Mouse (Mus musculus): ENCODE data around the gene Tlnrd1. TPM values are rescaled to one million over a fixed set of nuclear protein-coding genes. Genes with fewer than 3 reads are reported as not detected.
"Not testable (repeated sequence)": the region's sequence is repeated elsewhere in the genome, so short reads cannot be mapped to it uniquely, and the experiment has no call there.

Tlnrd1 gene
- total RNA-seq (2015) (13.8 and 14.3 TPM in 2 replicates), total RNA-seq (2017) (5.7 and 10.5 TPM in 2 replicates)

DNA sequence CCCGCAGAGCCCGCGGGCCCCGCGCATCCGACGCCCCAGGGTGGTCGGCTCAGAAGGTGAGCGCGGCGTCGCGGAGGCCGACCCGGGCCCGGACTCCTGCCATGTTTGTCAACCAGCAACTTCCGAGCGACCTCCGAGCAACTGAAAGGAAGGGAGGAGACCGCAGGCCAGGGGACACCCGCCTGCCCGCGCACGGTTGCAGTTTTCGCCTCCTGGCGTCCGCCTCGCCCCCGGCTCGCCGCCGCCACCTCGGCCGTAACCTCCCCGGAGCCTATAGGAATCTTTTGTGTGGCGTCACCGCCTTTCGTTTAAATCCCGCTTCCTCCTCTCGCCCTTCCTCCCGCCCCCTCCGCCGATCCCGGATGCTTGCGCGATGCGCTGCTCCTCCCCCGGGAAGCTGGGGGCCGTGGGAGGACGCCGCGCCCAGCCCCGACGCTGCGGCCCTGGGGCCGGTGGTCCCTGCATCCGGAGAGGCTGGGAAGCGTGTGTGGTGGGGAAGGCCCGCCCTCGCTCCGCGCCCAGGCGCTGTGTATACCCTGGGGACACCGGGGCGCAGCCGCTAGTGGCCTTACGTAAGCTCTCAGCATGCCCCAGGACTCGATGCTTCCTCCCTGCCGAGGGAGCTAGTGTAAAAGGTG lies at the start of gene Tlnrd1, which contains the start of gene Mesd:
Tlnrd1 (minus strand) TSS at position 285 of the 638 bp plus-strand sequence.
Mesd (plus strand) TSS at position 446 of the 638 bp plus-strand sequence.
- peak; percentile 71 for ATAC-seq (ENCODE audit: poor library complexity, severe bottlenecking)

DNA sequence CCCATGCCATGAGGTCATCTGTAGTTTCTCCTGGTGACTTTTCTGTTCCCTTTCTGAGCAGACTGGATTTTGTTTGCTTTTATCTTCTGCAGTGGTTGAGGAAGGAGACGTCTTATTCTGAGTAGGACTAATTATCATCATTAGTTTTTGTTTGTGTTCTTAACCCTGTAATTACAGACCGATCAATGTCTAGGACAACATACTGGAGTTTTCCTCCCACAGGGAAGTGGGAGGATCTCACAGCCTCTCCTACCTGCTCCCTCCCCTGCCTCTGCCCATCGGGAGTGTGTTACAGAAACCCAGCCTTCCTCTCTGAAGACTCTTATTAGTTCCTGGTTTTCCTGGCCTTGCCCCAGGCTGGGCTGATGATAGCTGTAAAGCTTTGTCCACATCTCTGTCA lies 37.5 kb upstream of the Tlnrd1 start:
- ATAC-seq (ENCODE audit: poor library complexity, severe bottlenecking): no peak

DNA sequence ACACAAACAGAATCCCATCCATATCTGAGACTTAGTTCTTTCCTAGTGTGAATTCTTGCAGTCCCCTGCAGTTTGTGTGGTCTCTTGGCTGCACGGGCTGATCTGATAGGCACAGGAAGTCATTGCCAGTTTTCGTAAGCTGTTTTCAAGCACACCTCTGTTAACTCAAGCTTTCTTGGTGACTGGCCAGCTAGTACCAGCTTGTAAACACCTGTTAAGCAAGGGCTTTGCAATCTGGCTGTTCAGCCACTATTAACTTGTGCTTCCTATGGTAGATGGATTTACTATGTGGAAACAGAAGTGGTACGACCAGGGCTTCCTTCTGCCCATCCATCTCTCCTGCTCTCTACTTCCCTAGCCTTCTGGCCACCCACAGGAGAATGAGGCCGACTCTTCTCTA lies 36.1 kb upstream of the Tlnrd1 start:
- ATAC-seq (ENCODE audit: poor library complexity, severe bottlenecking): no peak

DNA sequence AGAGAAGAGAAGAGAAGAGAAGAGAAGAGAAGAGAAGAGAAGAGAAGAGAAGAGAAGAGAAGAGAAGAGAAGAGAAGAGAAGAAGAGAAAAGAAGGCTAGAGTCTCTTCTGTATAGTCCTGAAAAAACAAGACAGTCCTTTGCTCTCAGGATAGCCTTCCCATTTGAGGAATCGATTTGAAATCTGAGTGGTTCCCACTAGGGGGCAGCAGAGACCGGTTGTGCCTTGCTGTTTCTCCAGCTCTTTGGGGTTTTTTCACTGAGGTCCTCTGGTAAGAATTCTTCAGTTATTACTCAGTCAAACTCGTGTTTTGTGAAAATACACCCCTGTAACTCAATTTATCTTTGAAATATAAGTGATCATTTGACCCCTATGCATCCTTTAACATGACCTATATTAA lies 30.5 kb upstream of the Tlnrd1 start:
- peak; percentile 79 for ATAC-seq (ENCODE audit: poor library complexity, severe bottlenecking)

DNA sequence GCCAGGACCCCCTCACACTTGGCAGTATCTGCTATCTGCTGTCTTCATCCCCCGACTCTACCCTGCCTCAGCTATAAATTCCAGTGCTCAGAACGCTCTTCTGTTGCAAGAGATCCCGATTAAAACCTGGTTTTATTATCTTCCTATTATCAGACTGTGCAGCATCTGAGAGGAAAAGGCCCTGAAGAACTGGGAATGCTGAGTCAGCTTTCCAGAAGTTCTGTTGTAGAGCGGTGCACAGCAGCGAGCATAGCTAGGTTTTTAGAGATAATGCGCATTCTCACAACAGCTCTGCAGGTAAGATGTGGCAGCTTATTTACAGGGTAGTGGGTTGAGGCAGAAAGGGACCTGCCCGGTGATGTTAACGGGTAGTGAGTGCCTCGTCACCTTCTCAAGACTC lies 29.9 kb upstream of the Tlnrd1 start:
- no peak for ATAC-seq (ENCODE audit: poor library complexity, severe bottlenecking)

DNA sequence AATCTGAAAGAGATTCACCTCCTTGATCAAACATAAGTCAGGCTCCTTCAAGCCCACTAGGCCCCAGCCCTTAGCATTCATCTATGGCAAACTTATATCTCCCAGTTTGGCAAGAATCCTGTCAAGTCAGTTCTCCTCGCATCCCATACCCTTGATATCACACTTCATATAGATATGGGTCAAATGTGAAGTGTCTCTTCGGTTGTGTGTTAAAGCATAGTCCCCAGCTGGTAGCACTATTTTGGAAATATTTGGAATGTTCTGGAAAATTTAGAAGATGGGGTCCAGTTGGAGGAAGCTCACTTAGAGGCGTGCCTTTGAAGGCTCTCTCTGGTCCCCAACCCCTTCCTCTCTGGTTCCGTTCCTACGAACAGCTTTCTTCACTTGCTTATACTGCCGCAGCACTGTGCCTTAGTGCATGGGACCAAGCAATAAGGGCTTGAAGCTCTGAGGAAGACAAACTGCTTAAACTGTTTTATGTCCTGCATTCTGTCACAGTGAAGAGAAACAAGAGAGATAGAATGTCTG lies 29.4 kb upstream of the Tlnrd1 start:
- no peak for ATAC-seq (ENCODE audit: poor library complexity, severe bottlenecking)

DNA sequence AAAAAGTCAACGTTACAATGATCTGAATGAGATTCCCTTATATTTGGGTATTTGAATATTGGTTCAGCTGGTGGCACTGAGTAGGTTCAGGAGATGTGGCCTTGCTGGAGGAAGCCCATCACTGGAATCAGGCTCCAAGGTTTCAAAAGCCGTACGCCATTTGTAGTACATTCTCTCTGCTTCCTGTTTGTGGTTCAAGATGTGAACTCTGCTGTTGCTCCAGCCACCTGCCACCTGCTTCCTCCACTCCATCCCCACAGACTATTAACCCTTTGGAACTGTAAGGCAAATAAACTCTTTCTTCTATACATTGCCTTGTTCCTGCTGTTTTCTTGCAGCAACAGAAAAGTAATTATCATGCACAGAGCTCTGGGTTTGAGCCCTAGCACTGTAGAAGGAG lies 27.8 kb upstream of the Tlnrd1 start:
- ATAC-seq (ENCODE audit: poor library complexity, severe bottlenecking): peak; percentile 51; the same call in 1 of the 2 replicates

DNA sequence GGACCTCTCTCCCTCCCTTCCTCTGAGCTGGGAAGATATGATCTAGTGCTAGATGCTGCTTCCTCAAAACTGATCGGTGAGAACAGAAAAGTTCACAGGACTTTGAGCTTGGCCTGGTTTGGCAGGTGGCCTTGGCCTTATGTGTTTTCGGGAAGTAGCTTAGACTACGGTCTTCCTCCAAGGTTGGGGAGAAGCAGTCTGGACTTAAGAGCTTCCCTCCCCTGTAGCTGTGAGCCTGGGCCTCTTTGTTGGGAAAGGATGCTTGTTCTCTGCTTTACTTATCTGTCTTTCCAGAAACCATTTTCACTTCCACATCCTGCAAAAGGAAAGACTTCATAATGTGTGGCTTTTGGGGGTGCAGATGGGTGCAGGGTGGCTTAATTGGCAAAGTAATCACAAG lies 20.7 kb upstream of the Tlnrd1 start:
- peak; percentile 21 for ATAC-seq (ENCODE audit: poor library complexity, severe bottlenecking)

DNA sequence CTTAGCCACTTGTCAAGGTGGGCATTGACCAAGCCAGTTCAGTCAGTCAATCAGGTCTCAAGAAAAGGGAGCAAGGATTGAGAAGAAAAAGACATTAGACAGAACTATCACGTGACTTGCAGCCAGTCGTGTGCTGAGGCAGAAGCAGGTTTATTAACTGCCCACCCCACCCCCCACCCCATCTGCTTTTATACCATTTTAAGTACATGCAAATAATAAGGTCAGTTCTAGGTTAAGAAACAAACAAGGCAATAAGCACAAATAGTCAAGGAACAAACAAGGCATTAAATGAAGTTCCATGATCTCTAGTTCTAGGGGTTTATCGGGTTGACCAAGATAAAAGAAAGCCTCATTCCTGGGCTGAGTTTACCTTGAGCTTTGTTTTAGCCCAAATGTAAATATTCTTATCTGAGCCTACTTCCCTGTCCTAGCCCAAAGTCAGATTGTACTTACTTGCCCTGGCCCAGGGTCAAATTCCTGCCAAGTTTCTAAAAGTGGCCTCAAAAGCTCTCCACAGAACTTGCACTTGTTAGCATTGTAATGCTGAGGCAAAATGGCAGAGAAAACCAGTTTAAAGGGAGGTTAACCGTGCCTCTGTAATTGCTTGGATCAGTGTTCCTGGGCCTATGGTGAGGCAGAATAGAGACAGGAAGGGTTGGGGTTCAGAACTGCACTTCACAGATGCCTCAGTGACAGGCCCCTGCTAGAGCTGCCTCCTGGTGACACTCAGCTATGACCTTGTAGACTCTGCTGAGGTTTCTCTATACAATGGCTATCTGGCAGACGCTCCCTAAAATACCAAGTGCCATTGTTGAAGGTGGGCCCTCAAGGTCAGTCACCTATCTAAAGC lies 18.4 kb upstream of the Tlnrd1 start:
- no peak for ATAC-seq (ENCODE audit: poor library complexity, severe bottlenecking)

DNA sequence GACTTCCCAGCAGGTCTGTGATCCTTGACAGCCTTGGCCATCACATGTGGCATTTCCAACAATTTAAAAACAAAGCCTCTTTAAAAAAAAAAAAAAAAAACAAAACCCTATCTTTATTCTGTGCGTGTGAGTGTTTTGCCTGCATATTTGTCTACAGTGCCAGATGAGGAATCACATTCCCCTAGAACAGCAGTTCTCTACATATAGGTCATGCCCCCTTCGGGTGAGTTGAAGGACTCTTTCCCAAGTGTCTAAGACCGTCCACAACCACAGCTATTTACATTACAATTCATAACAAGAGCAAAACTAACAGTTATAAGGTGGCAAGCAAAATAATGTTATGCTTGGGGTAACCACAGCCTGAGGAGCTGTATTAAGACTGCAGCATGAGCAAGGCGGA lies 17.3 kb upstream of the Tlnrd1 start:
- ATAC-seq (ENCODE audit: poor library complexity, severe bottlenecking): no peak

DNA sequence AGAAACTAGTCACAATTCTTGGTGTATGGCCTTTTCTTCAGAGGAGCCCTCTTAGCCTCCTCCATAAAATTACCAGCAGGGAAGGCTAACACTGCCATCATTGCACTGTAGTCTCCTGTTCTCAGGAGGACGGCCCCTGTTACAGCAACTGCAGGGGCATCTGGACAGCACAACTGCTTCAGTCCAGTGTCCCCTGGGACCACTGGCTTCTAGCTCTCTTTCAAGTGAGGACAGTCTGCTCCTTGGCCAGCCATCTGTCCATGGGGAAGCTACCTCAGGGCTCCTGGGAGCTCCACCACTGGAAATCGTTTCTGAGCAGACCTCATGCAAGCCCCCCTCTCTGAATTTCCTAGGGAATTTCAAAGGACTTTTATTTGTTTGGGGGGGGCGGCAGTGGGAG lies 16.4 kb upstream of the Tlnrd1 start:
- no peak for ATAC-seq (ENCODE audit: poor library complexity, severe bottlenecking)

DNA sequence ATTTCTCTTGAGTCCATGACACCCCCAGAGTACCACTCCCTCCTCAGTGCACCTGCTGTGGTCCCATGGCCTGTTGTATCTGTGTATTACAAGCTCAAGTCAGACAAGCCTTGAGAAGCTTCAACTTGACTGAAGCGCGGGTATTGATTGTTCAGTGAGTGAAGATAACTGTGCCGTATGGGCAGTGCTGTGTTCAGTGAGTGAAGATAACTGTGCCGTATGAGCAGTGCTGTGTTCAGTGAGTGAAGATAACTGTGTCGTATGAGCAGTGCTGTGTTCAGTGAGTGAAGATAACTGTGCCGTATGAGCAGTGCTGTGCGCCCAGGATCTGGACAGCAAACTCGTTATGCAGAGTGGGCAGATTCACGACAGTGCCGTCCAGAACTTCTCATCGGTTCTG lies 14.2 kb upstream of the Tlnrd1 start:
- ATAC-seq (ENCODE audit: poor library complexity, severe bottlenecking): peak; percentile 26; the same call in 1 of the 2 replicates

DNA sequence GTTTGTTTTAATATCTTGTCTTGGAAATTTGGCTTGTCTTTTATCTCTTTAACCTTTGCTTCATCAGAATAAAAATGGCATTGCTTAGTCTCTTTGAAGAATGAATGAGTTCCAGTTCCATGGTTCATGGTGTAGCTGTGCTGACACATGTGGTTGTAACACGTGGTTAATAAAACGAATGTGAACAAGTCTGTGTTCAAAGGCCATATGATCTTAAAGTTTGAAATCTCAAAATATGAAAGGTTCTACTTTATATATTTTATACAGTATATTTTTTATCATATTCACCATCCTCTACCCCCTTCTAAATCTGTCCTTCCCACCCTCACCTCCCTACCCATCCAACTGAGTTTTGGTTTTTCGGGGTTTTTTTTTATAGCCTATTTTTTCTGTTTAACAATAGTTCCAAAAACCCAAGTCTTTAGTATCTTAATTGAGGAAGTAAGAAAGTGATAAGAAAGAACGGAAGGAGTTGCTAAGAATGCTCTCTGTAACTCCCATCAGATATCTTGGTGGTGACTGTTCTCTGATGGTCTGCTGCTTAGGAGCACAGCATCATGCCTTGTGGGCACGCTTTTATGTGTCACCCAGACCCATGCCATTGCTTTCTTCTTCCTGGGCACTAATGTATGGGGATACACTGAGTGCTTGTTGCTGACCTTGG lies 12.1 kb upstream of the Tlnrd1 start:
- ATAC-seq (ENCODE audit: poor library complexity, severe bottlenecking): no peak

DNA sequence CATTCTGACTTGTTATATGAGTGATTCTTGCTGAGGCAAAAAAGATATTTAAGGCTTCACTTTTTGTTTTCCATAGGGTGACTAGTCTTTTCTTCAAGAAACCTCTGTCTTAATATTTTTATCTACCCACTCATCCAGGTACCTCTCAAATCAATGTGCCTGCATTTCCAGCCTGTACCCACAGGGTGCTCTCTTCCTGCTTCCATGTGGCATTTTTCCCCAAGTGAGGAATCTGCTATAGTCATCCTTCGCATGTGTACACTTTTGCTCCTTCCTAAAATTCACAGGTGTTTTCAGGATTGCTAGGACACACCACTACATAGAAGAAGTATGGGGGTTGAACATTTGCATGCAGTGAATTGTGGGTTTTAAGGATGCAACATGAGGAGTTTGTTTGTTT lies 10.2 kb upstream of the Tlnrd1 start:
- ATAC-seq (ENCODE audit: poor library complexity, severe bottlenecking): no peak

DNA sequence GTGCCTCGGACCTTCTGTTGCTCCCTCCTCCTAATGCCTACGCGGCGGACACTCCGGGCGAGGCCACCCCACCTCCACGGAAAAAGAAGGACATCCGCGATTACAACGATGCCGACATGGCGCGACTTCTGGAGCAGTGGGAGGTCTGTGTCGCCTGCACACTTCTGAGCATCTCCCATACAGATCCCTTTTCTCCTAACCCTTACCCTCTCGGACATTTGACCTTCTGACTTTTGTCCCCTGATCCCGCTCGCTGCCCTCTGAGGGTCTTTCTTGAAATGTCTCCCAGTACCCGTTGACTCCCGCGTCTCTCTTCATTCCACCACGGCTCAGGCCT lies 8.2 kb upstream of the Tlnrd1 start:
- 0 out of 2 replicates have a peak, but pooled peaks have one; percentile 1 for ATAC-seq (ENCODE audit: poor library complexity, severe bottlenecking)

DNA sequence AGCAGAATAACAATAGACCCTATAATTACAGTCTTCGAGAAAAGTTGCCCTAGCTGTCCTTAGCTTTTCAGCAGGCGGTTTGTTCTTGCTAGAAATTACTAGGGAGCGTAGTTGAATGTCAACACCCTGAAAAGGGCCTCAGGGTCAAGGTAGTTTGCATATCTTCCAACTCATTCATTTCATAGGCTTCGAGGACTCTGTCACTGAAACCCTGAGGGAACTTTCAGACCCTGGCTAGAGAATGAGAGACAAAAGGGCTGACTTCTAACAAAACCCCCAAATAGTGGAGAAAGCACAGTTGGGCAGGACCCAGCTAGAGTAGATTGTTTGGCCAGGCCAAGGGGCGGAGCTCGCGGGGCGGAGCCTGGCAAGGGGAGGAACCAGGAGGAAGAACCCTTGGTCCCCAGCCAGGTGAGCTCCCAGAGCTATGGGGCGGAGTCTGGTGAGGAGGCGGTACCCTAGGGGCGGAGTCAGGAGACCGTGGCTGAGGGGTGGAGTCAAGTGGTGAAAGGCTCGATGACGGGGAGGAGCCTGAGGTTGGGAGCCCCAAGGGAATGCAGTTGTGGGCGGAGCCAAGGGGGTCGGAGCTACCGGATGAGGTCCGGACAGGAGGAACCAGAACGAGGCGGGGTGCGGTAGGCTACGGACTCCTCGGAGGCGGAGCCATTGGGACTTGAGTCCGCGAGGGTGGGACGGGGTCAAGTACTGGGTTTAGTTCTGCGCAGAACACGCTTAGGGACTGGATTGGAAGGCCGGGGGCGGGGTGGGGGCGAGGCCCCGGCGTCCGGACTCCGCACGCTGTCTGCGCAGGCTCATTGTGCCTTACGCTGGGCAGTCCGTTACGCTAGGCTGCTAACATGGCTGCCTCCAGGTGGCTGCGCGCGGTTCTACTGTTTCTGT lies 7.6 kb upstream of the Tlnrd1 start:
- ATAC-seq (ENCODE audit: poor library complexity, severe bottlenecking): peak; percentile 89

DNA sequence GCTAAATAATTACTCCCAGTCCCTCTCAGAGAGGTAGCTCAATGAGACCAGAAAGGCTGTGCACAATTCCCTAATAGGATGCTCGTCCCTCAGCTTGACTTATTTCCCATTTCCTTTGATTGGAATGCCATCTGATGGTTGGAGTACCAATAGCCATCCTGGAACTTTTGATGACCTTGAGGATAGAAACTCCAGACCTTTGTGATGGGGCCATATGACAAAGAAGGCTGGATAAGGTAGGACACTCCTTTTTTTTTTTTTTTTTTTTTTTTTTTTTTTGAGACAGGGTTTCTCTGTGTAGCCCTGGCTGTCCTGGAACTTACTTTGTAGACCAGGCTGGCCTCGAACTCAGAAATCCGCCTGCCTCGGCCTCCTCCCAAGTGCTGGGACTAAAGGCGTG lies 5.8 kb upstream of the Tlnrd1 start:
- ATAC-seq (ENCODE audit: poor library complexity, severe bottlenecking): not testable (repeated sequence)

DNA sequence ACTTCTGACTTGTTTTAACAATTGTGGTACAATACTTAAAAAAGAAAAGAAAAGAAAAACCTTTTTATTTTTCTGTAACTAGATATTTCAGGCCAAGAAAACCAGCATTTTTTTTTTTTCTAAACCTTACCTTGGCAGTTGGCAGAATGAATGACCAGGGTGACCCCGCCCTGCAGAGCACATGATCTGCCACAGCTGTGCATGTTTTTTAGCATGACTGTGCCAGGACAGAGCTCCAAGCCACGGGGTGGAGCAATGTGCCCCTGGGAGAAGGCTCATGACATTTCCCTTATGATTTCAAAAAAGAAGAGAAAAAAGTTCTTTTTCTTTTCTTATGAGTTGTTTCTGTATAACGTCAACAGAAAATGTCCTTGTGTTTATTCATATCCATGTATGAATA lies 5.3 kb upstream of the Tlnrd1 start:
- ATAC-seq (ENCODE audit: poor library complexity, severe bottlenecking): no peak

DNA sequence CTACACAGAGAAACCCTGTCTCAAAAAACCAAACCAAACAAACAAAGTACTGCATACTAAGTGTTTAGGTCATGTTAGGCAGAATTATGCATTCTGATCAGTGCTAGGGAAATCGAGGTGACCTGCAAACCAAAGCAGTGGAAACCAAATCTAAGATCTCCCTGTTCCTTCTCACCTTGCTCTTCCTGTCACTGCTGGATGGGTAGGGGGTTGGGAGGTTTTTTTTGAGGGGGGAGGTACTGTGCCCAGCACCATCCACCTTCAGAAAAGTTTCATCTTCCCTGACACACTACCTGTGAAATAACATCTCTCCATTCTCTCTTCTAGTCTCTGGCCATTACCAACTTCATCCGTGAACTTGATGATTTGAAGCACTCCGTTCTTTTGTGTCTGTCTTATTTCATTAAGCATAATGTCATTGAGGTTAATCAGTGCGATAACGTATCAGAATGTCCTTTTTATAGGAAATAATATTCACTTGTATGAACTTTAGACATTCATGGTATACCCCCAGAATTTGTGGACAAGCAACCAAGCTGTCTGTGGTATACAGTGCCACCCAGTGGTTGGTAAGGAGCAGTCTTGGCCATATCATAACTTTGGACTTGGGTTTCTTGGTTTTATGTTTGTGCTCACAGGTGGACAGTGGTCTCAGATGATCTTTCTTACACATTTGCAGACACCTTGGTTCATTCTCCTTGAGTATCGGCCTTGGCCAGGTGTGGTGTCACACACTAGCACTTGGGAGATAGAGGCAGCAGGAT lies 2.4 kb upstream of the Tlnrd1 start:
- ATAC-seq (ENCODE audit: poor library complexity, severe bottlenecking): no peak

DNA sequence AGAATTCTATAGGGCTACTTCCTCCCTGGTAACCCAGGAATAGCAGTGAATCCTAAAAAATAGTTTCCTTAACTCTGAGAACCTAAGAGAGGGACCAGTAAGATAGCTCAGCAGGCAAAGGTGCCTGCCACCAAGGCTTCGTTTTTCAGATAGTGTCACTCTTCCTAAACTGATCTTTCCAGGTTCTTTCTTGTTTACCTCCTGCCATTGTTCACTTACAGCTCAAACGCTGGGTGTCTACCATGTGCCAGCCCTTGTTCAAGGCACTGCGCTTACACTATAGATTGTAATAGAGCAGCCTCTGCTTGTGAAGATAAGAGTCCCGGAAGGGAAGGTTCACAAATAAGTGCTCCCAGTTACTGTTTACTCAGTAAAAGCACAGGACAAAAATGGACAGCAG lies 1.7 kb upstream of the Tlnrd1 start:
- ATAC-seq (ENCODE audit: poor library complexity, severe bottlenecking): no peak
